Mouse (Mus musculus): ENCODE data around the gene Lnpep.
"Not testable (repeated sequence)": the region's sequence is repeated elsewhere in the genome, so short reads cannot be mapped to it uniquely, and the experiment has no call there.

Lnpep gene

GRCm38 (mm10) chr17:17608416-17608988 lies 16.3 kb downstream of the Lnpep start:
- peak in 1 of 2 experiments; percentile 61 for DNase-seq

- no peak for DNase-seq
Observed at GRCm38 (mm10) chr17:17604554-17604953, 20.3 kb downstream of the Lnpep start.

GRCm38 (mm10) chr17:17603609-17604008 lies 21.2 kb downstream of the Lnpep start:
- DNase-seq, result no peak

- DNase-seq, result no peak
Observed at GRCm38 (mm10) chr17:17602786-17603185, 22.1 kb downstream of the Lnpep start.

- no peak for DNase-seq
Observed at GRCm38 (mm10) chr17:17602330-17602729, 22.5 kb downstream of the Lnpep start.

- DNase-seq, result peak; percentile 87 to 91
Observed at GRCm38 (mm10) chr17:17600804-17601252, 24.0 kb downstream of the Lnpep start.

- no peak for DNase-seq
Observed at GRCm38 (mm10) chr17:17600001-17600400, 24.8 kb downstream of the Lnpep start.

- DNase-seq, result no peak
Observed at GRCm38 (mm10) chr17:17598355-17598754, 26.5 kb downstream of the Lnpep start.

- no peak for DNase-seq
Observed at GRCm38 (mm10) chr17:17592926-17593325, 31.9 kb downstream of the Lnpep start.

- DNase-seq, result no peak
Observed at GRCm38 (mm10) chr17:17587333-17588047, 37.4 kb downstream of the Lnpep start.

- no peak for DNase-seq
Observed at GRCm38 (mm10) chr17:17585115-17585514, 39.7 kb downstream of the Lnpep start.

- no peak for DNase-seq
Observed at GRCm38 (mm10) chr17:17583896-17584295, 41.0 kb downstream of the Lnpep start.

- DNase-seq, result no peak
Observed at GRCm38 (mm10) chr17:17581234-17581633, 43.6 kb downstream of the Lnpep start.

- no peak for DNase-seq
Observed at GRCm38 (mm10) chr17:17576399-17576798, 48.5 kb downstream of the Lnpep start.

GRCm38 (mm10) chr17:17567071-17567470 lies 57.8 kb downstream of the Lnpep start:
- peak; percentile 45 to 61 for DNase-seq

GRCm38 (mm10) chr17:17548958-17549357 lies 75.9 kb downstream of the Lnpep start:
- DNase-seq, result no peak

GRCm38 (mm10) chr17:17531338-17531737 lies 93.5 kb downstream of the Lnpep start:
- no peak for DNase-seq

GRCm38 (mm10) chr17:17516384-17517016 lies 108.3 kb downstream of the Lnpep start:
- no peak for DNase-seq

GRCm38 (mm10) chr17:17506677-17507076 lies 118.2 kb downstream of the Lnpep start:
- DNase-seq, result no peak

- DNase-seq, result peak in 1 of 2 experiments; percentile 28
Observed at GRCm38 (mm10) chr17:17499278-17499677, 125.6 kb downstream of the Lnpep start.

- peak in 1 of 2 experiments; percentile 33 for DNase-seq
Observed at GRCm38 (mm10) chr17:17498848-17499247, 126.0 kb downstream of the Lnpep start.

- DNase-seq, result no peak
Observed at GRCm38 (mm10) chr17:17496730-17497129, 128.1 kb downstream of the Lnpep start.

- DNase-seq, result not testable (repeated sequence)
Observed at GRCm38 (mm10) chr17:17496234-17496633, 128.6 kb downstream of the Lnpep start.

- DNase-seq, result no peak
Observed at GRCm38 (mm10) chr17:17492116-17492515, 132.7 kb downstream of the Lnpep start.

Data from cerebellum, postnatal 14 days (tissue).